Comparison of ENCODE assay signal across 15 mouse cellular contexts in genomic region chr3:120064854-120065480, GRCm38 (mm10).
DNase-seq lines count a peak whose midpoint lies in the region; ATAC-seq lines count a peak whose summit lies in the region.
"Had no signal": no experiment of that assay in that cellular context is flagged by ENCODE, and none has a peak within 500 bp of the region (broad histone marks: within the 10 kb centered on the region; RNA-seq: fewer than 3 reads in every experiment).

No protein-coding gene starts in this region.

- WGBS in forebrain, embryonic 12.5 days, result 41% methylated on average over 5 of the region's 5 CpGs
- 46% methylated on average over 5 of the region's 5 CpGs for WGBS in forebrain, embryonic 10.5 days
- 30% methylated on average over 5 of the region's 5 CpGs for WGBS in heart, embryonic 11.5 days (ENCODE audit: insufficient replicate concordance)
- 61% methylated on average over 5 of the region's 5 CpGs for WGBS in hindbrain, embryonic 10.5 days

- no peaks in the 10 kb centered on the region for H3K27me3 ChIP-seq in forebrain, embryonic 12.5 days
- no peaks in the 10 kb centered on the region for H3K27me3 ChIP-seq in forebrain, embryonic 10.5 days (ENCODE audit: poor library complexity, severe bottlenecking)
- H3K27me3 ChIP-seq in heart, embryonic 11.5 days (ENCODE audit: control insufficient read depth, insufficient read depth, low read length), result no peaks in the 10 kb centered on the region
- H3K27me3 ChIP-seq in hindbrain, embryonic 10.5 days (ENCODE audit: insufficient read depth, poor library complexity, severe bottlenecking), result no peaks in the 10 kb centered on the region
- H3K27me3 ChIP-seq: neural tube, embryonic 15.5 days had no signal

- H3K4me1 ChIP-seq in forebrain, embryonic 12.5 days, result peaks cover 6% of the 10 kb centered on the region
- peaks cover 19% of the 10 kb centered on the region for H3K4me1 ChIP-seq in forebrain, embryonic 10.5 days
- no peaks in the 10 kb centered on the region for H3K4me1 ChIP-seq in heart, embryonic 11.5 days (ENCODE audit: control insufficient read depth, insufficient read depth, low read length)
- H3K4me1 ChIP-seq in hindbrain, embryonic 10.5 days (replicated peaks), result 0 out of 2 replicates have a peak, but pooled peaks cover 4% of the 10 kb centered on the region
- H3K4me1 ChIP-seq: neural tube, embryonic 15.5 days had no signal

- no peaks in the 10 kb centered on the region for H3K9me3 ChIP-seq in forebrain, embryonic 12.5 days
- H3K9me3 ChIP-seq in forebrain, embryonic 10.5 days, result no peaks in the 10 kb centered on the region
- H3K9me3 ChIP-seq in heart, embryonic 11.5 days (replicated peaks; ENCODE audit: control insufficient read depth, low read length), result no peaks in the 10 kb centered on the region
- H3K9me3 ChIP-seq in hindbrain, embryonic 10.5 days, result no peaks in the 10 kb centered on the region
- H3K9me3 ChIP-seq: neural tube, embryonic 15.5 days had no signal

- H3K9ac ChIP-seq in forebrain, embryonic 12.5 days, result no peak overlapping the region
- no peak overlapping the region for H3K9ac ChIP-seq in heart, embryonic 11.5 days (ENCODE audit: low read depth, low read length)
- H3K9ac ChIP-seq: neural tube, embryonic 15.5 days had no signal

- DNase-seq in forebrain, embryonic 10.5 days (ENCODE audit: extremely low spot score, low spot score), result no peak
- peak; percentile 65 for DNase-seq in urinary bladder, postnatal 14 days (ENCODE audit: low spot score)
- DNase-seq in urinary bladder, postnatal 10 days (ENCODE audit: low spot score), result no peak
- DNase-seq in testis, postnatal 14 days (ENCODE audit: low spot score), result peak; percentile 14
- no peak for DNase-seq in kidney, adult 11 months
- no peak for DNase-seq in hindbrain, embryonic 10.5 days (ENCODE audit: low spot score)
- DNase-seq: adrenal gland, postnatal 36 days; B cell, adult 2 months; cerebellum, adult 9-11 months had no signal

- no peak overlapping the region for H3K4me3 ChIP-seq in forebrain, embryonic 12.5 days (replicated peaks)
- no peak overlapping the region for H3K4me3 ChIP-seq in forebrain, embryonic 10.5 days
- no peak overlapping the region for H3K4me3 ChIP-seq in heart, embryonic 11.5 days (ENCODE audit: low read depth, low read length)
- H3K4me3 ChIP-seq in hindbrain, embryonic 10.5 days, result no peak overlapping the region
- H3K4me3 ChIP-seq: neural tube, embryonic 15.5 days had no signal

- H3K27ac ChIP-seq in forebrain, embryonic 12.5 days, result 0 out of 2 replicates have a peak overlapping the region, but pooled peaks have one; percentile 25
- no peak overlapping the region for H3K27ac ChIP-seq in forebrain, embryonic 10.5 days
- H3K27ac ChIP-seq in heart, embryonic 11.5 days (ENCODE audit: low read depth, low read length), result 0 out of 2 replicates have a peak overlapping the region, but pooled peaks have one; percentile 5
- H3K27ac ChIP-seq in hindbrain, embryonic 10.5 days, result no peak overlapping the region
- H3K27ac ChIP-seq: neural tube, embryonic 15.5 days had no signal

- ATAC-seq in forebrain, embryonic 12.5 days (ENCODE audit: low FRiP score), result no peak
- ATAC-seq in heart, embryonic 11.5 days (replicated peaks; ENCODE audit: insufficient number of reproducible peaks, low FRiP score, low TSS enrichment), result no peak
- ATAC-seq: intestine, postnatal 0 days; midbrain, embryonic 16.5 days had no signal

- H3K4me2 ChIP-seq in forebrain, embryonic 12.5 days, result no peak overlapping the region
- no peak overlapping the region for H3K4me2 ChIP-seq in heart, embryonic 11.5 days
- H3K4me2 ChIP-seq: liver, embryonic 11.5 days; neural tube, embryonic 15.5 days had no signal

- no peaks in the 10 kb centered on the region for H3K36me3 ChIP-seq in forebrain, embryonic 12.5 days (replicated peaks)
- H3K36me3 ChIP-seq in forebrain, embryonic 10.5 days (replicated peaks), result no peaks in the 10 kb centered on the region
- no peaks in the 10 kb centered on the region for H3K36me3 ChIP-seq in heart, embryonic 11.5 days (ENCODE audit: control insufficient read depth, insufficient read depth, low read length)
- no peaks in the 10 kb centered on the region for H3K36me3 ChIP-seq in hindbrain, embryonic 10.5 days
- H3K36me3 ChIP-seq: neural tube, embryonic 15.5 days had no signal

Comparison
In these comparisons a context has a peak if more than half of its experiments do, and no peak if none do; other contexts are left out.
1. H3K27ac ChIP-seq: peak in forebrain, embryonic 12.5 days (single experiment) and heart, embryonic 11.5 days (single experiment); none in forebrain, embryonic 10.5 days (single experiment) and hindbrain, embryonic 10.5 days (single experiment).
2. DNase-seq: peak in urinary bladder, postnatal 14 days (single experiment) and testis, postnatal 14 days (single experiment); none in forebrain, embryonic 10.5 days (single experiment), urinary bladder, postnatal 10 days (single experiment), kidney, adult 11 months (single experiment) and hindbrain, embryonic 10.5 days (single experiment).